Mouse (Mus musculus): ENCODE data around the gene Pts. TPM values are rescaled to one million over a fixed set of nuclear protein-coding genes. Genes with fewer than 3 reads are reported as not detected.

The Pts gene
- polyA plus RNA-seq, 1 experiment from 2014 or later, result 91.8 TPM

DNA sequence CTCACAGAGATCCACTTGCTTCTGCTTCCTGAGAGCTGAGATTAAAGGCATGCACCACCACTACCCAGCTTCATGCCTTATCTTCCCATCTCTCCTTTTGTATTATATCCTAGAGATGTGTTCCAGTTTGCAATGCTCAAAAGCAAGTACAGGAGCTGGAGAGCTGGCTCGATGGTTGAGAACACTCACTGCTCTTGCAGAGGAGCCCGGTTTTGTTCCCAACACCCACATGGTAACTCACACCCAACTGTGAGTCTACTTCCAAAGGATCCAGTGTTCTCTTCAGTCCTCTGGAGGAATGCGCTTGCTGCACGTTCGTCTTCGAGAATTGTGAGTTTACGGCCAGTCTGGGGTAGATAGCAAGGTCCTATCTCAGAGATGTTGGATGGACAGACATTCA is 53.2 kb downstream of the Pts start:
- Histone ChIP-seq H3K27me3 (ENCODE audit: control insufficient read depth, insufficient read depth, low read length) (no peaks in the 10 kb centered on the region), H3K4me1 (ENCODE audit: control insufficient read depth, insufficient read depth, low read length) (peaks cover 14% of the 10 kb centered on the region), H3K9ac (ENCODE audit: low read length) (no peak overlapping the region), H3K9me3 (replicated peaks; ENCODE audit: control insufficient read depth, low read length) (no peaks in the 10 kb centered on the region), H3K27ac (ENCODE audit: low read length) (no peak overlapping the region), H3K36me3 (ENCODE audit: control insufficient read depth, insufficient read depth, low read length) (no peaks in the 10 kb centered on the region), H3K4me3 (replicated peaks; ENCODE audit: low read length) (no peak overlapping the region), H3K4me2 (ENCODE audit: low read depth, low read length) (no peak overlapping the region)
- WGBS, result 82% methylated on average over 7 of the region's 7 CpGs
- ATAC-seq (ENCODE audit: insufficient read depth, low FRiP score), result no peak

Other genes with a start within 250 kb of the Pts start
- 229 and 338 TPM in 2 replicates for gene Rpl10-ps3, start 183.8 kb downstream of the Pts start, polyA plus RNA-seq (2015; fragmentation: Nextera tagmentation; extraction: Ambion mirVana)
- 17.9 and 25.0 TPM in 2 replicates for gene Plet1, start 34.2 kb downstream of the Pts start, polyA plus RNA-seq (2015; fragmentation: Nextera tagmentation; extraction: Ambion mirVana)
- gene Il18, start 26.1 kb upstream of the Pts start, polyA plus RNA-seq (2015; fragmentation: Nextera tagmentation; extraction: Ambion mirVana), result 21.1 and 24.3 TPM in 2 replicates
- 2.0 and 2.2 TPM in 2 replicates for gene Bco2, start 26.5 kb upstream of the Pts start, polyA plus RNA-seq (2015; fragmentation: Nextera tagmentation; extraction: Ambion mirVana)
- gene Tex12, start 32.6 kb upstream of the Pts start, polyA plus RNA-seq (2015; fragmentation: Nextera tagmentation; extraction: Ambion mirVana), result 0.13 TPM in 1 of 2 replicates, not detected in the other
- 380 and 381 TPM in 2 replicates for gene Sdhd, start 75.1 kb upstream of the Pts start, polyA plus RNA-seq (2015; fragmentation: Nextera tagmentation; extraction: Ambion mirVana)
- gene Timm8b, start 75.2 kb upstream of the Pts start, polyA plus RNA-seq (2015; fragmentation: Nextera tagmentation; extraction: Ambion mirVana), result 204 and 234 TPM in 2 replicates
- 3.7 and 3.9 TPM in 2 replicates for gene Pih1d2, start 88.6 kb upstream of the Pts start, polyA plus RNA-seq (2015; fragmentation: Nextera tagmentation; extraction: Ambion mirVana)
- gene Nkapd1, start 88.7 kb upstream of the Pts start, polyA plus RNA-seq (2015; fragmentation: Nextera tagmentation; extraction: Ambion mirVana), result 15.5 and 18.2 TPM in 2 replicates
- 40.5 and 49.8 TPM in 2 replicates for gene Dlat, start 131.1 kb upstream of the Pts start, polyA plus RNA-seq (2015; fragmentation: Nextera tagmentation; extraction: Ambion mirVana)
- gene Dixdc1, start 210.8 kb upstream of the Pts start, polyA plus RNA-seq (2015; fragmentation: Nextera tagmentation; extraction: Ambion mirVana), result 8.7 and 9.7 TPM in 2 replicates
- gene 2310030G06Rik, start 217.8 kb upstream of the Pts start, polyA plus RNA-seq (2015; fragmentation: Nextera tagmentation; extraction: Ambion mirVana), result 13.6 and 14.2 TPM in 2 replicates
- gene Cryab, start 222.6 kb upstream of the Pts start, polyA plus RNA-seq (2015; fragmentation: Nextera tagmentation; extraction: Ambion mirVana), result 104 and 143 TPM in 2 replicates
- gene Hspb2, start 223.6 kb upstream of the Pts start, polyA plus RNA-seq (2015; fragmentation: Nextera tagmentation; extraction: Ambion mirVana), result 9.0 and 27.1 TPM in 2 replicates
- 11.1 and 11.7 TPM in 2 replicates for gene Fdxacb1, start 239.5 kb upstream of the Pts start, polyA plus RNA-seq (2015; fragmentation: Nextera tagmentation; extraction: Ambion mirVana)
- gene Alg9, start 246.3 kb upstream of the Pts start, polyA plus RNA-seq (2015; fragmentation: Nextera tagmentation; extraction: Ambion mirVana), result 36.7 and 40.5 TPM in 2 replicates
- gene 1110032A03Rik, start 246.8 kb upstream of the Pts start, polyA plus RNA-seq (2015; fragmentation: Nextera tagmentation; extraction: Ambion mirVana), result 28.5 and 31.1 TPM in 2 replicates